Mouse (Mus musculus) thymus, adult 2 months (tissue): ENCODE results near the gene Cobl. TPM values are rescaled to one million over a fixed set of nuclear protein-coding genes. Genes with fewer than 3 reads are reported as not detected.

Experiments used
- DNase-seq: peaks from one replicate; pipeline ENCODE4 v3.0.0; 2021
- H3K27ac ChIP-seq: fragments of 200-500 bp; 2 replicates; pipeline ENCODE4 v1.5.1; 2012; ENCODE audit warnings: low read length, control low read depth; ENCODE audit not compliant: control insufficient read depth, insufficient read depth
- H3K27me3 ChIP-seq: fragments of 200-500 bp; 2 replicates; pipeline ENCODE4 v1.6.1; 2012; ENCODE audit warnings: mild to moderate bottlenecking, low read length, moderate library complexity, mixed read lengths; ENCODE audit not compliant: control insufficient read depth, insufficient read depth
- H3K36me3 ChIP-seq: fragments of 200-500 bp; 2 replicates; pipeline ENCODE4 v1.6.1; 2012; ENCODE audit warnings: mild to moderate bottlenecking, low read length, moderate library complexity; ENCODE audit not compliant: control insufficient read depth, insufficient read depth
- H3K4me1 ChIP-seq: fragments of 200-500 bp; replicated peaks from 2 replicates; pipeline ENCODE4 v1.6.1; 2012; ENCODE audit warnings: low read length; ENCODE audit not compliant: control insufficient read depth, insufficient read depth
- H3K4me3 ChIP-seq: fragments of 200-500 bp; 2 replicates; pipeline ENCODE4 v1.5.1; 2012; ENCODE audit warnings: mild to moderate bottlenecking, low read length, control low read depth, moderate library complexity; ENCODE audit not compliant: control insufficient read depth, insufficient read depth
- CTCF ChIP-seq: fragments of 200-500 bp; IDR thresholded peaks from 2 replicates; pipeline ENCODE4 v1.5.1; 2012; ENCODE audit warnings: mild to moderate bottlenecking, control low read depth, low read length, moderate library complexity, borderline replicate concordance; ENCODE audit not compliant: control insufficient read depth, poor library complexity, insufficient read depth; ENCODE audit errors: extremely low read depth
- POLR2A ChIP-seq: fragments of 200-500 bp; IDR thresholded peaks from 2 replicates; pipeline ENCODE4 v1.6.1; 2012; ENCODE audit warnings: mild to moderate bottlenecking, low read length, control low read depth, moderate library complexity; ENCODE audit not compliant: control insufficient read depth, poor library complexity, insufficient read depth; ENCODE audit errors: extremely low read depth
- WGBS: fragments of 180-500 bp; shearing (Covaris S2); methylation state at CpG from one replicate; pipeline ENCODE4 v1.1.7; 2018; 5-methylcytosine and 5-hydroxymethylcytosine counted together
- polyA plus RNA-seq: library from polyadenylated mRNA; depleted of rRNA; stranded (reverse); fragments of >200 nt; gene quantifications from 2 replicates; pipeline ENCODE4 v1.2.3, GENCODE M21; 2012

Cobl gene
- polyA plus RNA-seq, 1 experiment, result 3.6 TPM

DNA sequence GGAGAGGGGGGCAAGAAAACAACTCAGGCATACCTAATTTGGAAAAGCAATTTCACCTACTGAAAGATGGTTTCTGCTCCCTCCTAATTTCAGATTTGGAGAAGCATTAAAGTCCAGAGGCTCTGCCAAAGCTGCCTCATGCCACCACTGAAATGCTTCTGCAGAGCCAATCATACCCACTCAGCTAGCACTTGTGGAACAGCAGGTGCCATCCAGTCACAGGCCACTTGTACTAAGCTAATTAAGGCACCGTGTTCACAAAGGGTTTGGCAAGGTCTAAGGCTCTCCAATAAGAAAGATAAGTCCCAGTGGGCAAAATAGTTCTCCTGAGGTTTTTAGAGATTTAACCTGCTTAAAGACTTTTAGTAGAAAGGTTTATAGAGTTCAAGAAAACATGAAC, 143.3 kb downstream of the Cobl start:
- Histone ChIP-seq H3K27ac (no peak overlapping the region), H3K36me3 (no peaks in the 10 kb centered on the region), H3K4me3 (no peak overlapping the region), H3K27me3 (no peaks in the 10 kb centered on the region), H3K4me1 (no peaks in the 10 kb centered on the region)
- 88% methylated on average over 1 of the region's 1 CpGs for WGBS
- DNase-seq, result no peak
- TF ChIP-seq CTCF, result no peak
- no peak for TF ChIP-seq POLR2A

DNA sequence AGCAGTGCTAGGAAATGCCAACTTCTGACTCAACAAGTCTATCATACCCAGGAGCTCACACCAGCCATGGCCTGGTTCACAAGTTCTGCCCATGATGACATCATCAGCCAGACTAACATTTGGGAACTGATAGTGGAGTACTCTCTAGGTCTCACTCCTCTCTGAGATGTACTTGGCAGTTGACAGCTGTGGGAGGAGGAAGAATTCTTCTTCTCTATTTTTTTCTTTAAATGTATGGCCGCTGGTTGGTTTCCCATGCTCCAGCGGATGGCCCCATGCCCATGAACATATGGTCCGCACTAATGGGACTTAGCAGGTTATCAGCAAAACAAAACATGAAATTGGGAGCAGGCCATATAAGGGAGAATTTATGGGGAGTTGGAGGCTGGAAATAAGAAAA, 145.4 kb downstream of the Cobl start:
- DNase-seq, result no peak
- no peaks in the 10 kb centered on the region for H3K4me1 ChIP-seq
- H3K4me3 ChIP-seq, result no peak overlapping the region
- no peaks in the 10 kb centered on the region for H3K36me3 ChIP-seq
- WGBS, result 94% methylated on average over 3 of the region's 3 CpGs
- no peaks in the 10 kb centered on the region for H3K27me3 ChIP-seq
- no peak for TF ChIP-seq CTCF
- TF ChIP-seq POLR2A, result no peak
- no peak overlapping the region for H3K27ac ChIP-seq

GRCm38 (mm10) chr11:12315670-12316069, 149.1 kb downstream of the Cobl start:
- TF ChIP-seq POLR2A (no peak), CTCF (no peak)
- WGBS, result 74% methylated on average over 3 of the region's 3 CpGs
- no peak overlapping the region for H3K27ac ChIP-seq
- no peaks in the 10 kb centered on the region for H3K4me1 ChIP-seq
- H3K36me3 ChIP-seq, result no peaks in the 10 kb centered on the region
- DNase-seq, result no peak
- H3K27me3 ChIP-seq, result no peaks in the 10 kb centered on the region
- H3K4me3 ChIP-seq, result no peak overlapping the region

GRCm38 (mm10) chr11:12314278-12315043, 150.3 kb downstream of the Cobl start:
- no peak overlapping the region for H3K4me3 ChIP-seq
- no peaks in the 10 kb centered on the region for H3K27me3 ChIP-seq
- H3K27ac ChIP-seq, result no peak overlapping the region
- no peaks in the 10 kb centered on the region for H3K4me1 ChIP-seq
- no peak for DNase-seq
- 81% methylated on average over 6 of the region's 6 CpGs for WGBS
- TF ChIP-seq CTCF, result no peak
- no peak for TF ChIP-seq POLR2A
- H3K36me3 ChIP-seq, result no peaks in the 10 kb centered on the region

DNA sequence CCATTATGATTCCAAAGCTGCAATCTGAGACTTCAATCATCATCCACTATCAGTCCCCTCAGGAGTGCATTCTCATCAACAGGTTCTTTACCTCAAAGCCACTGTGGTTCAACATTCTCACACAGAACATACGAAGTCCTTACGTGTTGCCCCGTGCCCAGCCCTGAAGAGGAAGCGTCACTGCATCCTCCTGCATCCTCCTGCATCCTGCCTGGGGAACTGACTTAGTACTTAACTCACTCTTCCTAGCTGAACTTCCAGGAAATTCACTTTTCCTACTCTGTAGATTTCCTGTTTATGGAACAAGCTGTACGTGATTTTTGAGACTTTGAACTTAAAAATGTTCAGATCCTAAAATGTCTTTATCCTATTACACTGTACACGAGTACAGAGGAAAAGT, 153.3 kb downstream of the Cobl start:
- Histone ChIP-seq H3K4me1 (no peaks in the 10 kb centered on the region), H3K27me3 (no peaks in the 10 kb centered on the region), H3K4me3 (no peak overlapping the region), H3K27ac (no peak overlapping the region), H3K36me3 (no peaks in the 10 kb centered on the region)
- TF ChIP-seq POLR2A (no peak), CTCF (no peak)
- no peak for DNase-seq
- WGBS, result 34% methylated on average over 6 of the region's 6 CpGs

GRCm38 (mm10) chr11:12309423-12310023, 155.2 kb downstream of the Cobl start:
- Histone ChIP-seq H3K4me3 (no peak overlapping the region), H3K27me3 (no peaks in the 10 kb centered on the region), H3K36me3 (no peaks in the 10 kb centered on the region), H3K27ac (no peak overlapping the region), H3K4me1 (no peaks in the 10 kb centered on the region)
- 27% methylated on average over 3 of the region's 3 CpGs for WGBS
- no peak for DNase-seq
- TF ChIP-seq POLR2A, result no peak
- TF ChIP-seq CTCF, result no peak
